Mouse (Mus musculus) kidney, embryonic 14.5 days (tissue): Measurements from ENCODE around the gene Tmbim6. TPM values are rescaled to one million over a fixed set of nuclear protein-coding genes. Genes with fewer than 3 reads are reported as not detected.

Source experiments
- ATAC-seq: fragments of 200-750 bp; cut with Nextera tagmentation; 2 replicates; pipeline ENCODE4 v1.8.0; 2017; ENCODE audit warnings: moderate number of reproducible peaks, mild to moderate bottlenecking, moderate TSS enrichment, moderate library complexity; ENCODE audit not compliant: low FRiP score, low TSS enrichment
- H3K27ac ChIP-seq: fragments of 300-500 bp; sonication (generic); 2 replicates; pipeline ENCODE4 v1.5.1; 2014; ENCODE audit warnings: low read depth, mild to moderate bottlenecking, low read length, moderate library complexity, mixed read lengths
- H3K27me3 ChIP-seq: fragments of 300-500 bp; sonication (generic); 2 replicates; pipeline ENCODE4 v1.6.1; 2014; ENCODE audit warnings: mild to moderate bottlenecking, low read length; ENCODE audit not compliant: control insufficient read depth, insufficient read depth
- H3K36me3 ChIP-seq: fragments of 300-500 bp; sonication (generic); 2 replicates; pipeline ENCODE4 v1.6.1; 2014; ENCODE audit warnings: low read length, mixed read lengths; ENCODE audit not compliant: control insufficient read depth, insufficient read depth
- H3K4me1 ChIP-seq: fragments of 300-500 bp; sonication (generic); 2 replicates; pipeline ENCODE4 v1.6.1; 2014; ENCODE audit warnings: low read length, mixed read lengths; ENCODE audit not compliant: control insufficient read depth, insufficient read depth
- H3K4me2 ChIP-seq: fragments of 300-500 bp; sonication (generic); replicated peaks from 2 replicates; pipeline ENCODE4 v1.6.1; 2014; ENCODE audit warnings: low read depth, mild to moderate bottlenecking, low read length
- H3K4me3 ChIP-seq: fragments of 300-500 bp; sonication (generic); 2 replicates; pipeline ENCODE4 v1.5.1; 2014; ENCODE audit warnings: mild to moderate bottlenecking, low read length
- H3K9ac ChIP-seq: fragments of 300-500 bp; sonication (generic); 2 replicates; pipeline ENCODE4 v1.6.1; 2014; ENCODE audit warnings: low read depth, mild to moderate bottlenecking, low read length, moderate library complexity
- H3K9me3 ChIP-seq: fragments of 300-500 bp; sonication (generic); 2 replicates; pipeline ENCODE4 v1.6.1; 2016; ENCODE audit warnings: low read length; ENCODE audit not compliant: control insufficient read depth
- WGBS: fragments of 180-500 bp; shearing (Covaris S2); extraction: QIAGEN DNeasy Blood & Tissue Kit; methylation state at CpG from one replicate; pipeline ENCODE4 v1.1.7; 2014; 5-methylcytosine and 5-hydroxymethylcytosine counted together
- polyA plus RNA-seq: library from polyadenylated mRNA; unstranded; fragments of >200 nt; fragmentation: Nextera tagmentation; extraction: Ambion mirVana; gene quantifications from 2 replicates; pipeline ENCODE4 v1.2.1, GENCODE M21; 2014

The Tmbim6 gene
- polyA plus RNA-seq, 1 experiment from 2014 or later, result 409 TPM

DNA sequence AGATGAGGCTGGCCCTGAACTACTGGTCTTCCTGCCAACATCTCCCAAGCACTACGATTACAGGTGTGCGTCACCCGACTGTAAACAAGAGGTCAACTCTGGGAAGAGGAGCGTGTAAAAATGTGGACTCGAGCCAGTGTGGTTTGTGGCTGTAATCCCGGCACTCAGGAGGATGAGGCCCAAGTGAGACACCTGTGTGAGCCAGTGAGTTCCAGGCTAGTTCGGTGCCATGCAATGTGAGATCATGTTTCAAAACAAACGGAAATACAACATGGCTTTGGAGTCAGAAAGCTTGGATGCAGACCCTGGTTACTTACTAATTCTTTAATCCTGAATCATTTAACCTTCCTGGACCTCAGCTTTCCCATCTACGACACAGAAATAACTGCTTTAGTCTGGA lies 33.7 kb upstream of the Tmbim6 start:
- no peaks in the 10 kb centered on the region for H3K27me3 ChIP-seq
- 82% methylated on average over 9 of the region's 9 CpGs for WGBS
- no peak overlapping the region for H3K27ac ChIP-seq
- H3K9ac ChIP-seq, result no peak overlapping the region
- H3K4me2 ChIP-seq, result no peak overlapping the region
- peaks cover 13% of the 10 kb centered on the region for H3K4me1 ChIP-seq
- H3K36me3 ChIP-seq, result no peaks in the 10 kb centered on the region
- H3K9me3 ChIP-seq, result no peaks in the 10 kb centered on the region
- ATAC-seq, result no peak
- no peak overlapping the region for H3K4me3 ChIP-seq

DNA sequence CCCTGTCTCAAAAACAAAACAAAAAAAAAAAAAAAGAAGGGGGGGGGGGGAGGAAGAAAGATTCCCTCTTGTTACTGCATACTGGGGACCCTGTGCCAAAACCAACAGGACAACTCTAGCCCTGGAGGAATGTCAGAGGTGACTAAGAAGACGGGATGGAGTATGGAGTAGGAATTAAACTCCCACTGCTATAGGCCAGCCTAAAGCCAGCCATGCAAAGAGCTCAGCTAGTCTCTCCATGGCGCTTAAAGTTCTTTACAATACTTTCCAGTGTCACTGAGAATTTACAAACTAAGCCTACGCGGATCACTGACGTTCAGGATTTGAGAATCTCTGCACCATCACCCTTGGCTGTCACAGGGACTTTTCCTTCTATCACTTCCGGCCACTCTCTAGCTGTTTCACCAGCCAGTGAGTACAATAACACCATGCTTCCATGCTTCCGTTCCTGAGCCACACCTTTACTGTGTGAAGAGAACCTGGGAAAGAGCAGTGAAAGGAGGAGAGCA lies 28.6 kb upstream of the Tmbim6 start:
- H3K36me3 ChIP-seq, result no peaks in the 10 kb centered on the region
- WGBS, result 29% methylated on average over 7 of the region's 7 CpGs
- peaks cover 30% of the 10 kb centered on the region for H3K4me1 ChIP-seq
- peak overlapping the region; percentile 85 for H3K27ac ChIP-seq
- no peaks in the 10 kb centered on the region for H3K9me3 ChIP-seq
- no peaks in the 10 kb centered on the region for H3K27me3 ChIP-seq
- no peak overlapping the region for H3K4me2 ChIP-seq
- ATAC-seq, result peak; percentile 34; the same call in 1 of the 2 replicates
- no peak overlapping the region for H3K4me3 ChIP-seq
- no peak overlapping the region for H3K9ac ChIP-seq

DNA sequence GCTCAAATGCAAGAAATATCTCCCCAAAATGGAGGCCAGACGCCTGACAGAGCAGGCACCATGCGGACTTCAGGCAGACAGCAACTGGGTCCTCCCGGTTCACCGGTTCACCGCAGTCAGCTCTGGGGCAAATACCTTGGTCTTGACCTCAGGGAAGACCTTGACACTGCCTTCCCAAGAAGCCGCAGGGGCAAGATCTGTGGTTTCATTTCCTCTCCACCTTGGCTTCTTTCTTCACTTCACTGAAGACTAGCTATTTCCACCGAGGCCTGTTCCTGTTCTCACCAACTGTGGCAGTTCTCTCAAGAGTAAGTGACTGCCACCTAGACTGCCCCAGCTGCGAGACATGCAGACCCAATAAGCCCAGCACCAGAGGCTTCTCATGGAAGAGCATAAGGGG lies 27.8 kb upstream of the Tmbim6 start:
- peaks cover 34% of the 10 kb centered on the region for H3K4me1 ChIP-seq
- peak overlapping the region; percentile 85 for H3K27ac ChIP-seq
- peak overlapping the region; percentile 21 for H3K4me2 ChIP-seq

DNA sequence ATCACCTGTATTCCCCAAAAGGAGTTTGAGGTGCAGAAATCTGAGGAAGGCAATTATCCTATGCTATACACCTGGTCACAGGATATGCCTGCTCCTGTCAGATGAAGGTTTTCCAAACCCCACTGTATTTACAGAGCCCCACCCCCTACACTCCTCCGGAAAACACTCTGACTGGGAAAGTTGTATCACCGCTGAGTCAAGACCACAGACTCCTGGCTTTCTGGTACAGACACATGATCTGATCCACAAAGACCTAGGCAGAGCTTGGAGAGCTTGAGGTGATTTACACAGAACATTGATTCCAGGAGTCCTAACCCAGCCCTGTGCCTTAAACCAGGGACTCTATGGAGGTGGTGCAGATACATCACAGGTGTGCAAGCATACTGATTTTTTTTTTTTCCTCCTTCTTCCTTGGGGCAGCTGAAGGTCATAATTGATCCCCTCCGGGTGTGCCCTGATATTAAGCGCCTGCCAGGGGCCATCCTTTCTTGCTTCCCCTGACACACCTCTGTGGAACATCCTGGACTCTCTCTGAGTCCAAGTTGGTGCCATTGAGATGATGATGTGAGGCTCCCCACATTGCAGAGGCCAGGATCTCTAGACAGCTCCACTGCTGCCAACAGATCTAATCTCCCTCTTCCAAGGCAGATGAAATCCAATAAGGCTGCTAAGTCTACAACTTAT lies 24.0 kb upstream of the Tmbim6 start:
- Histone ChIP-seq H3K9me3 (no peaks in the 10 kb centered on the region), H3K4me2 (peak overlapping the region; percentile 68), H3K27ac (no peak overlapping the region), H3K9ac (peak overlapping the region; percentile 94; the same call in 1 of the 2 replicates), H3K4me3 (peak overlapping the region; percentile 90), H3K27me3 (no peaks in the 10 kb centered on the region), H3K4me1 (peaks cover 37% of the 10 kb centered on the region), H3K36me3 (no peaks in the 10 kb centered on the region)
- ATAC-seq, result no peak
- WGBS, result 45% methylated on average over 4 of the region's 4 CpGs

More for the DNA sequence above, 27.8 kb upstream of the Tmbim6 start:
- Histone ChIP-seq H3K9ac (no peak overlapping the region), H3K9me3 (no peaks in the 10 kb centered on the region), H3K36me3 (no peaks in the 10 kb centered on the region), H3K4me3 (no peak overlapping the region), H3K27me3 (no peaks in the 10 kb centered on the region)
- WGBS, result 32% methylated on average over 8 of the region's 8 CpGs
- ATAC-seq, result no peak

DNA sequence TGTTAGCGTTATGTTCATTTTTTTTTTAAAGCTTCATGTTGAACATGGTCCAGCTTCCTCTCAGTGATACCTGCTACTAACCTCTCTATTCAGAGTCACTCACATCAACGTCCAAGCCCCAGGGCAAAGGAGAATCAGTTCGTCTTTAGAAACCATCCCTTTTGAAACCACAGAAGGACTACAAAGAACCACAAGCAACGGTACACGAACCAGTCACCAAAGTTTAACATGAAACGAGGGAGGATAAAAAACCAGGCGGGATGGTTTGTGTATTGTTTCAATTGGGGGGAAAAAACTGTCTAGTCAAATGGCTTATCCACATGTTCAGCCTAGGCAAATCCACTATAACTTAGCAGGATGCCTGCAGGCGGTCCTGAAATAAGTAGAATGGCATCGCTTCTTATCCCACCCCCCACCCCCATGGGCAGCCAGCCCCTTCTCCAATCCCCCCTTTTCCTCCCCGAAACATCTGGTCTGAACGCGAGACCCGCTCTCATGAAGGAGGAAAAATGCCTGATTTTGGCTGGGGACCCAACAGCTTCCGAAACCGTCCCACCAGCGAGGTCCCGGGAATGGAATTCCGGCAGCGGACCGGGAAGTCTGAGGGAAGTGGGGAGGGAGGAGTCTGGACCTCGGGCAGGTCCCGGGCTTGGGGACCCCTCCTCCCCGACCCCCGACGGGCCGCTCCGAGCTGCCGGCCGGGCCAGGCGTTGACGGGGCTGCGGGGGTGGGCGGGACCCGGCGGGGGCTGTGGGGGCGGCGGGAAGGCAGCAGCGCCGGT lies 23.1 kb upstream of the Tmbim6 start:
- Histone ChIP-seq H3K4me1 (peaks cover 28% of the 10 kb centered on the region), H3K9ac (peak overlapping the region; percentile 94), H3K36me3 (no peaks in the 10 kb centered on the region), H3K27ac (peak overlapping the region; percentile 83), H3K9me3 (no peaks in the 10 kb centered on the region), H3K4me2 (peak overlapping the region; percentile 68), H3K4me3 (peak overlapping the region; percentile 90), H3K27me3 (no peaks in the 10 kb centered on the region)
- ATAC-seq, result 0 out of 2 replicates have a peak, but pooled peaks have one; percentile 0
- WGBS, result 2% methylated on average over 31 of the region's 39 CpGs

DNA sequence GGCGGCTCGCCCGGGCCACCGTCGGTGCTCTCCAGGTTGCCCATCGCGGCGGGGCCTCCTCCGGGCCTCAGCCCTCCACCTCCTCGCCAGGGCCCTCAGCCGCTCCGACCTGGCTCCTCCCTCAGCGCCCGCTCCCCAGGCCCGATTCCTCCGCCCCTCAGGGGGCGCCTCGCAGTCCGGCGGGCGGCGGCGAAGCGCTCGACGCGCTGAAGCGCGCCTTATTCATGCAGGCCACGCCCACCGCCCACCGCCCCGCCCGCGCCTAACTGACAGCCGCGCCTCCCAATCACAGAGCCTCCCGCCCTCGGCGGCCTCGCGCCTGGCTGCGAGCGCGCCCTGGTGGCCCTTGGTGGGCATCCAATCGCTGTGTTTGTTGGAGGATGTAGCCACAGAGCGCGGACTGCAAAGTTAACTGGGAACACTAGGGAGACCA lies 22.4 kb upstream of the Tmbim6 start, which contains the start of gene Fmnl3:
Gene Fmnl3 (minus strand): TSS at position 224 of the 433 bp plus-strand sequence.
- Histone ChIP-seq H3K36me3 (no peaks in the 10 kb centered on the region), H3K27ac (peak within 1 kb of the TSS; percentile 83), H3K4me3 (peak within 1 kb of the TSS; percentile 90), H3K27me3 (no peaks in the 10 kb centered on the region), H3K9me3 (no peaks in the 10 kb centered on the region), H3K4me1 (peaks cover 22% of the 10 kb centered on the region), H3K4me2 (peak within 1 kb of the TSS; percentile 68), H3K9ac (peak within 1 kb of the TSS; percentile 94)
- ATAC-seq, result peak; percentile 98
- 0% methylated on average over 45 of the region's 48 CpGs for WGBS

DNA sequence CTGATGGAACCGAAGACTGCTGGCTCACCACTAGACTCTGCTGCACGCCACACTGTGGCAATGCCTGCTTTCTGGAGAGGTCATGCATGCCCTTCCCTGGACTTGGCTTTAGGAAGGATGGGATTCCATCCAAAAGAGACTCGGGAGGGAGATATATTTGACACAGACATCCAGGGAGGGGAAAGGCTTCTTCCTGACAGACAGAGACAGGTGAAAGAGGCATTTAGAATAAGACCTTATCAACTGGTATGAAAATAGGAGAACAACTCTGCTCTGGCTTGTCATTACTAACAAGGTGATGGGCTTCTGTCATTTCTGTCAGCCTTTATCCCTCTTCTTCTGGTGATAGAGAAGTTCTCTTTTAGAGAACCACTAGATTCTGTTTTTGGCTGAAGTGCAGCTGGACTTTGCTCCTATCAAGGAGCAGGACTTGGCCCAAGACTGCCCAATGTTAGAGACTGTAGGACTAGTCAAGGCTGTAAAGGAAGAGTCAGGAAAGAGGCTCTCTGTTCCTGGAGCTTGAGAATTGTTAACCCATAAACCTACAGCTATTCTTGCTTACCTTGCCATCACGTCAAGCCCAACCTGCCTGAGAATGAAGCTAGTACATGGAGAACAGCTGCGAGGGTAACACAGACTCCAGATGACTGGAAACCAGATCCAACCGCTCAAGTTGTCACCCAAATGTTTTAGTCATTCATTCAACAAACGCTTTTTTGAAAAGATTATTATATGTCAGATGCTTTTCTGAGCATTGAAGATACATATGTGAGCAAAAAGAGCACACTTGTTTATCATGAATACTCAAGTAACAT lies 20.9 kb upstream of the Tmbim6 start:
- Histone ChIP-seq H3K36me3 (no peaks in the 10 kb centered on the region), H3K27me3 (no peaks in the 10 kb centered on the region), H3K9ac (no peak overlapping the region), H3K4me1 (peaks cover 22% of the 10 kb centered on the region), H3K27ac (no peak overlapping the region), H3K4me2 (no peak overlapping the region), H3K4me3 (no peak overlapping the region), H3K9me3 (no peaks in the 10 kb centered on the region)
- 90% methylated on average over 7 of the region's 7 CpGs for WGBS
- no peak for ATAC-seq

DNA sequence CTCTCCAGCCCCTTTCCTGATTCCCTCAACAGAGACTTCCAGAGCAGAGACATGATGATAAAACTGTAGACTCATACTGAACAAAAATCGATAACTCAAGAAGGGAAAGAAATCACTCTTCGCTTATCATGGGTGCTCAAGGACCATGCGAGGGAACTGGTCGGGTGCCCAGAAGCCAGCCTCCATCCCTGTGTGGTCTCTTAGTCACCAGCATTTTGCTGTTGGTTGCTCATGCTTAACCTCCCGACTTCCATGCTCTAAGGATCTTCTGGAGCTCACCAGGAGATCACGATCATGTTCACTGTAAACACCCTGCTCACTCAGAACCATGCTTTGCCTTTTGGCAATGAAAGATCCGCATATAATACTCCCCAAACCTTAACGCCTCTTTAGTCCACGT lies 19.9 kb upstream of the Tmbim6 start:
- no peak for ATAC-seq
- Histone ChIP-seq H3K9ac (no peak overlapping the region), H3K4me2 (no peak overlapping the region), H3K27me3 (no peaks in the 10 kb centered on the region), H3K27ac (no peak overlapping the region), H3K4me1 (peaks cover 22% of the 10 kb centered on the region), H3K36me3 (no peaks in the 10 kb centered on the region), H3K9me3 (no peaks in the 10 kb centered on the region), H3K4me3 (no peak overlapping the region)
- WGBS, result 68% methylated on average over 9 of the region's 9 CpGs
